Mouse (Mus musculus) gonadal fat pad, adult 2 months (tissue): ENCODE data around the gene Wnt2b. TPM values are rescaled to one million over a fixed set of nuclear protein-coding genes. Genes with fewer than 3 reads are reported as not detected.

ENCODE experiments used
- DNase-seq: peaks from one replicate; pipeline ENCODE4 v3.0.0-alpha.2; 2012; ENCODE audit warnings: low read depth
- polyA plus RNA-seq: library from polyadenylated mRNA; depleted of rRNA; stranded (reverse); fragments of >200 nt; gene quantifications from 2 replicates; pipeline ENCODE4 v1.2.3, GENCODE M21; 2012; rRNA removed

The Wnt2b gene
- polyA plus RNA-seq, result 4.4 and 5.6 TPM in 2 replicates

- no peak for DNase-seq
These were observed at the start of gene Wnt2b for GRCm38 (mm10) chr3:104961066-104962059. Gene Wnt2b (minus strand): TSS chr3:104961921.

DNA sequence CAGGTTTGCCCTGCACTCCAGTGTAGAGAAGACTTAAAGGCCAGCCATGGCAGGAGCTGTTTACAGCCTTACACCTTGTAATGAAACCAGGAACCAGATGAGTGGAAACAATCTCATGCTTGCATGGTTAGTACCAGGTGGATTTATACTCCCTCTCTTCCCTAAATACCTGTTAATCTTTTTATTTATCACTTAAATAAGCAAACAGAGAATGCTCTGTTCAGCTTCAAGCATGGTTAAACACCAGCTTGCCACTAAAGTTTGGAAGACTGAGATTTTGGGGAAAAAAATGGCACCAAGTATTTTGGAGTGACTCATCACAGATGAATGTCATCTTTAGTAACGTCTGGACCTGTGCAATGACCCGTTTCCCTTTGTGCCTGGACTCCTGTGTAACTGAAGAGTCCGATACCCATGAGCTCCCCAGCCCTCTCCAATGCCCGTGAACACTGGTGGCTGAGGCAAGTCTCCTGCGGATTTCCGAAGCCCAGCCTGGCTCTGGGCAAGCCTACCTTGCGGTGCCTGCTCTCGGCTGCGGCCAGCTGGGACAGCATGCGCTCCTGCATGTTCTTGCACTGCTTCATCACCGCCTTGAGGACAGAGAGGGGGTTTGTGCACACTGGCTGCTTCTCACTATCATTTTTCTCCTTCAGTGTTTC is 49.1 kb upstream of the Wnt2b start:
- no peak for DNase-seq

DNA sequence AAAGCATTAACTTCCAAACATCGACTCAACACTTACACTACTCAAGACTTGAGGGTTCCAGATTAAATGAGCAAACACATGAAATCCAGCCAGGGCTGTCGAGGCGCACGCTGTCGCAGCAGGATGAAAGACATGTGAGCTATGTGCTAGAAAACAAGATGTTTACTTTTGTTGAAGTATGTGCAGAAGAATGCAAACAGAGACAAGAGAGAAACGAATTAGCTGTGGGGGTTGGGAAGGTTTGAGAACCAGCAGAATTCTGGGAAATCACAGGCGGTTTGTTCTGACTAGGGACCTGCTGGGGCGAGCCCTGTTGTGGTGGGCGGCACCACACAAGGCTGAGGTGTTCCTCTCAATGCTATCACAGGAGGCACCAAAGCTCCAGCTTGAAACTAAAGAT is 46.3 kb upstream of the Wnt2b start:
- no peak for DNase-seq

DNA sequence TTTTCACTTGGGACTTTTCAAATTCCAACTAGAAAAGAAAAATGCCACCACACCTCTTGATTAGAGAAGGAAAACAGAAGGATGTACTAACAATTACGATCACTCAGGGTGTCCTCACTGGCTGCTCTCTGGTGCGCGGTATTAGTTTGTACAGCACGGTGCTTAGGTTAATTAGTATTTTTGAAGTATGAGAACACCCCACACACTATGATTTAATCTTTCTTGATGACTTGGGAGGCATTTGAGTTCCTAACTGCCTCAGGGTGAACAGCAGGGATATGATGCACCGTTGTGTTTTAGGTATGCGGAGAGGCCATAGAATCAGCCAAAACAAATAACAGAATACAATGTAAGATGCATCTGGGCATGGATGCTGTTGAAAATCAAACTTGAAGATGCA is 44.4 kb upstream of the Wnt2b start:
- DNase-seq, result no peak

GRCm38 (mm10) chr3:105005561-105006065 is 43.9 kb upstream of the Wnt2b start:
- DNase-seq, result no peak

DNA sequence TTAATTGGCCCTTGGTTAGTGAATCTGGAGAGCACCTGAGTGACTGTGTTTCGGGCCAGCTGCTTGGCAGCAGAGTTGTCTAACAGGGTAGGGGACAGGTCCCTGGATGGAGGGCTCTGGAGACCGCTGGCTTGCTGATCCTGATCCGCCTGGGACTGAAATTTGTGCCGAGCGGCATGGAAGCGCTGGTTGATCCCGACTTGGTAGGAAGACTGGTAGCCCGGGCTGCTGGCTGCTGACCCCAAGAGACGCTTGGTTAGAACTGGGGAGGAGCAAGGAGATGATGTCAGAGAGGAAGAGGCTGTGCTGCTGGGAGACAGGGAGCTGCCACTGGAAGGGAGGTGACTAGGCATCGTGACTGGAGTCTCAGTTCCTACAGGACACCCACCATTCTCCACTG is 43.3 kb upstream of the Wnt2b start:
- no peak for DNase-seq

- no peak for DNase-seq
These were observed 42.3 kb upstream of the Wnt2b start for GRCm38 (mm10) chr3:105003960-105004463.

DNA sequence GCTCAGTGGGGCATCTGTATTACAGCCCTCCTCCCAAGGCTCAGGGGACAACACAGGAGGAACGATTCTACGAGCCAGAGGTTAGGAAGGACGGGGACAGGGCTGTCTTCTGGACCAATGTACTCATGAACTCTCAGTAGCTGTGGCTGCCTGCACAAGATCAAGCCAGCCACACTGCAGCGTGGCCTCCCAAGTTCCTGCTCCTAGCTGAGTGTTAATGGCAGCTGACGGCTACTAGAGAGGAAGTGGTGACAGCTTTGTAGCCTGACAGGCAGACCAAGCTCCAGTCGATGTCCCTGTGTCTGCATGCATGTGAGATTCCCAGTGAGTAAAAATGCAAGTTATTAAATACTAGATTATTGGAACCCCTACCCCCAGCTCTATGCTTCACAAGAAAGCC is 39.7 kb upstream of the Wnt2b start:
- no peak for DNase-seq

DNA sequence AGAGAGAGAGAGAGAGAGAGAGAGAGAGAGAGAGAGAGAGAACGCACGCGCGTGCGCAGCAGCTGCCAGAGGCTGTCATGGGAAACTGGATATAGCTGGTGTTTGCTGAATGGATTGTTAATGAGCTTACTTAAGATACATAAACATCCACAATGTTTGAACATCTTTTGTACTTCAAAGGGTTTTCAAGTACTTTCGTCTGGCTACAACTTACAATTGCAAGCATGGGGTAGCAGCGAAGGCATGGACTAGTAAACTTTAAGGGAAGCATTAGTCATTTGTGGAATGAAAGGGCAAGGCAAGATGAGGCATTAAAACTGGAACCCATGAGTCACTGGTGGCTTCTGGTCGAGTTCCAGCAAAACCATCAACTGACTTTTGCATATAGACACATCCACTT is 38.8 kb upstream of the Wnt2b start:
- no peak for DNase-seq

GRCm38 (mm10) chr3:104997563-104997962 is 35.8 kb upstream of the Wnt2b start:
- no peak for DNase-seq

GRCm38 (mm10) chr3:104995707-104996106 is 34.0 kb upstream of the Wnt2b start:
- DNase-seq, result no peak

- no peak for DNase-seq
These were observed 32.7 kb upstream of the Wnt2b start for GRCm38 (mm10) chr3:104994415-104994841.

DNA sequence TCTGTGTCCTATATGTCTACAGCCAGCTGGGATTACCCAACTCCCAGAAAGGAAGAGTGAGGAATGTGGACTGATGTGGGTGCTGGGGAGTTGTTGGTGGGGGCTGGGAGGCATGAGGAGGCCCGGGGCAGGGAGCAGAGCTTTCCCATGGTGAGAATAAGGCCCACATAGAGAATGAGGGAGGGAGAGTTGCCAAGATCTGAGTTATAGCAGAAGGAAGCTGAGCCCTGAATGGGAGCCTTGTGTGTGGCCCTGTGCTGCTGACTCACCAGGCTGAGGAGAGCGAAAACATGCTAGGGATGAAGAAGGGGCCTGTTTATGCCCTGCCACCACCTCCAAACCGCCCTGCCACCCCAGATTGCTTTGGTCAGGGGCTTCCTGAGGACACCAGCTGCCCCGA is 32.1 kb upstream of the Wnt2b start:
- no peak for DNase-seq

GRCm38 (mm10) chr3:104992709-104993388 is 31.1 kb upstream of the Wnt2b start:
- peak; percentile 41 for DNase-seq

DNA sequence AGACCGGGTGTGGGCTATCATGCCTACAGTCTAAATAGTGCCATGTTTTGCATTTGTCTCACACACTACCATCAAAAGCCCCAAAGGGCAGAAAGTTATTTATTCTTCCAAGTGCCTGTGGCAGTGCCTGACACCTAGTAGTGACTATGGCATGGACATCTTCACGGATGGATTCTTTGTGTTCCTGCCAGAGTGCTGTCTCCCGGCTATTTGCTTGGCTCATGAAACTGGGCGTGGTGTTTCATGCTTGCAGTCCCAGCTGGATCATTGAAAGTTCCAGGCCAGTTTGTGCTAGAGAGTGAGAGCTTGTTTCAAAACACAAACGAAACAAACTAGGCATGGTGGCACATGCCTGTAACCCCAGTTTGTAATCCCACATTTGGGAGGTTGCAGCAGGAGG is 30.0 kb upstream of the Wnt2b start:
- no peak for DNase-seq

DNA sequence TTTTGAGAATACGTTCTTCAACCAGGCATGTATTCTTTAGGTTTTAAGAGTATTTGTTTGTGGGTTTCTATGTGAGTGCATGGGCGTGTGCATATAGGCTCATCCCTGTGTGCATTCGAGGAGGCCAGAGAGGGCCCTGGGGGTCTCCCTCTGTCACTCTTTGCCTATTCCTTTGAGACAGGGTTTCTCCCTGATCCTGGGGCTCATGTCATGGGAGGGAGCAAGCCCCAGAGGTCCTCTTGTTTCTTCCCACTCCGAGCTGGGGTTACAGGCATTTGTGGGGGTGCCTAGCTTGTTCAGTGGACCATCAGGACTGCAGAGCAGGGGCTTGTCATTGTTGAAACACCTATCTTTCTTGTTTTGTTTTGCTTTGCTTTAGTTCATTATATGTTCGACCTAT is 26.2 kb upstream of the Wnt2b start:
- DNase-seq, result no peak

DNA sequence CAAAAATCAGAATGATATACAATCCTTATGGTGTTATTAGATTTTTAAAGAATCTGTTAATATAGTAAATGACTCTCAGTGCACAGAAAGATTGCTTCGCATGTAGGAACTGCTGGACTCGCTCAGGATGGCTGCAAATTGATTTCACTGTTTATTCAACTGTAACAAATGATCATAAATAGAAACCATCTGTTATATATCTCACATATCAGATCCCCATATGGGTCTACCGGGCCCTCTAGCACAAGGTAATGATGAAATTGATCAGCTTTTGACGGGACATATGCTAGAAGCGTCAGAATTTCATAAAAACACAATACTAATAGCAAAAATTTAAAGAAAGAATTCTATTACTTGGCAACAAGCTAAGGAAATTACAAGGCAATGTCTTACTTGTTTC is 18.0 kb upstream of the Wnt2b start:
- DNase-seq, result no peak

- no peak for DNase-seq
These were observed 6.0 kb upstream of the Wnt2b start for GRCm38 (mm10) chr3:104967548-104968300.

DNA sequence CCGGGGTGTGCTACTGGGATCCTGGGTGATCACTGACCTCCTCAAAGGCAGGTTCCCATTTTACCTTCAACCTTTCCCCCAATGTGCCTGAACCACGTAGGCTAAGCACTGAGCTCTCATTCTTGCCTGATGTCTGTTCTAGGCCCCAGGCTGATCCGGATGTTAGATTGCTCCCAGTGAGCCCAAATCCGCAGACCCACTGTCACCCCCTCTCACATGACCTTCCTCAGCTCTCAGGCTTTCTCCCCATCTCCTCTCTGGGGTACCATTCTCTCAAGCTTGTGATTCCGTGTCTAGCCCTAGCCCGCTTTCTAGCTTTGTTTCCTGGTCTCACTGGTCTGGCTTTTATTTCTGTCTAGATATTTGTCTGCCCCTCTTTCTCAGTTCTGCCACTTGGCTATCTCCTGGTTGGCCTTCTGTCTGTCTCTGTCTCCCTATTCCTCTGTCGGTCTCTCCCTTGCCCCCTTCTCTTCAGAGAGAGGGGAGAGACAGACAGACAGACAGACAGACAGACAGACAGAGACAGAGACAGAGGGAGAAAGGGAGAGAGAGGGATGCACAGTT is 4.4 kb upstream of the Wnt2b start:
- DNase-seq, result no peak

DNA sequence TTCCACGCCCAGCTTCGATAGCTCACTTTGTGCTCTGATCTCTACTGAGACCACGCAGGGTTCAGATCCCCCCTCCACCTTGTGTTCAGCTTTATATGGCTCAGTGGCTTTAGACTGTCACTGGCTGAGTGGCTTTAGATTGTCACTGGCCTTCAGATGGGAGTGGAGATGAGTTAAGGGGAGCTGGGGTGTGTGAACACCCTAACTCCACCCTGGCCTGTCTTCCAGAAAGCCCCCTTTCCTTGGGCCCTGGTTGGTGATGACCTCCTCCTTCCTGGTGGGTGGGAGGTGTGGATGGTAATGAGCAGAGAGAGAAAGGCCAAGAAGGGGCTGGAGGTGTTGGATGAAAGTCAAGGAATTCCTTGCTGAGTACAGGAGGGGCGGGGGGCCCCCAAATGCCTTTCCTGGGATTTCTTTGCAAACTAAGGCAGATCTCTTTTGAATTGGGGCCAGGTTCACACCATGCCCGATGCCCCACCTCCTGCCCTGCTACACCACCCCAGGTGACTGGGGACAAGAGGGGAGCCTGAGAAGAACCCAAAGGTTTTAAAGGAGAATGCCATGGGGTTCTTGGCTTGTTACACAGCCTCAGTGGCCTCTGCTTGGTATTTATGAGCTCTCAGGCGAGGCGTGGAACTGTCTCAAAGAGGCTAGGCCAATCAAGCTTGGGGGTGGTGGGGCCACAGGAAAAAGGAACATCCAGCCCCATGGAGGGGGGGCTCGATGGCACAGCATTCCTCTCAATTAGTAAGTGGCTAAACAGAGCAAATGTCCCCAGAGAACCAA is 3.5 kb upstream of the Wnt2b start:
- no peak for DNase-seq
